In the genomic region with DNA sequence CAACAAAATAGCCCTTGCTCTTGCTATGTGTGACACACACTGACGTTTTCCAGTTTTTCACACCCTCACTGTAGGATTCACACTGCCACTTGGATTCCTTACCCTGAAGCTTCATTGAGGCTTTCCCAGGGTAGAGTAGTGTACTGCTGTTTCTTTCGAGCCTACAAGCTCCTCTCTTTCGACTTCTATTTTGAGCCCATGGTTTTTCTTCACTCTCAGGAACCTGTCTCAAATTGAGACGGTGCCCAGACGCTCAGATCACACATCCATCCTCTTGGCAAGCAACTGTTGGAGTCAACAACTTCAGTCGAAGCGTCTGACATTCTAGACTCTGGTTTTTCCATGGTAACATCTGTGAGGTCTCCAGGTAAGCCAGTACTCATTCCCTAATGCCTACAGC, we compare ENCODE assay signal across 12 mouse cellular contexts. TPM values are rescaled to one million over a fixed set of nuclear protein-coding genes. Genes with fewer than 3 reads are reported as not detected.
DNase-seq lines count a peak whose midpoint lies in the region; ATAC-seq and TF ChIP-seq lines count a peak whose summit lies in the region.
"Had no signal": no experiment of that assay in that cellular context is flagged by ENCODE, and none has a peak within 500 bp of the region (broad histone marks: within the 10 kb centered on the region; RNA-seq: fewer than 3 reads in every experiment).

Gene Atp8a2 (minus strand): TSS at position 296 of the 400 bp plus-strand sequence.

- no peak for TF ChIP-seq CTCF in forebrain, postnatal 0 days (IDR thresholded peaks at IDR 0.05; ENCODE audit: low read depth)

- no peak for DNase-seq in heart, postnatal 25 days (ENCODE audit: low spot score)
- peak; percentile 77 for DNase-seq in brain, adult 2 months (ENCODE audit: low read depth, low spot score)
- peak; percentile 32 for DNase-seq in forebrain, postnatal 0 days
- DNase-seq in left cerebral cortex, postnatal 14 days (ENCODE audit: low spot score in 2 of 2): peak; percentile 27 to 75
- DNase-seq in adrenal gland, postnatal 36 days: no peak
- DNase-seq in liver, embryonic 11.5 days (ENCODE audit: low spot score): no peak
- no peak for DNase-seq in adrenal gland, adult (ENCODE audit: inconsistent age in 2 of 2, low spot score in 1 of 2)
- DNase-seq: embryo, embryonic 11 days; kidney, postnatal 4 days; liver, postnatal 0 days had no signal

- no peak for ATAC-seq in heart, embryonic 13.5 days (ENCODE audit: extremely low read depth, insufficient number of reproducible peaks, low FRiP score, low TSS enrichment)
- ATAC-seq in forebrain, postnatal 0 days: peak; percentile 76
- ATAC-seq in liver, embryonic 11.5 days (replicated peaks; ENCODE audit: low FRiP score): no peak
- ATAC-seq: liver, postnatal 0 days had no signal

- no peak within 1 kb of the TSS for H3K4me3 ChIP-seq in heart, embryonic 13.5 days
- no peak within 1 kb of the TSS for H3K4me3 ChIP-seq in forebrain, postnatal 0 days (ENCODE audit: low read depth, low read length)
- H3K4me3 ChIP-seq in liver, embryonic 11.5 days (ENCODE audit: low read depth, low read length): no peak within 1 kb of the TSS

- H3K4me1 ChIP-seq in heart, embryonic 13.5 days: peaks cover 7% of the 10 kb centered on the region
- no peaks in the 10 kb centered on the region for H3K4me1 ChIP-seq in forebrain, postnatal 0 days (ENCODE audit: insufficient read depth)
- no peaks in the 10 kb centered on the region for H3K4me1 ChIP-seq in liver, embryonic 11.5 days (replicated peaks; ENCODE audit: control insufficient read depth, insufficient read depth, low read length)

- H3K9ac ChIP-seq in heart, embryonic 13.5 days: no peak within 1 kb of the TSS
- no peak within 1 kb of the TSS for H3K9ac ChIP-seq in forebrain, postnatal 0 days
- H3K9ac ChIP-seq in liver, embryonic 11.5 days (ENCODE audit: low read depth, low read length): no peak within 1 kb of the TSS
- H3K9ac ChIP-seq: liver, postnatal 0 days had no signal

- 35% methylated on average over 7 of the region's 7 CpGs for whole genome bisulfite sequencing in heart, embryonic 13.5 days
- 63% methylated on average over 7 of the region's 7 CpGs for WGBS in forebrain, postnatal 0 days
- 73% methylated on average over 7 of the region's 7 CpGs for WGBS in liver, embryonic 11.5 days

- 0 out of 2 replicates have a peak within 1 kb of the TSS, but pooled peaks have one; percentile 0 for H3K27ac ChIP-seq in heart, embryonic 13.5 days (replicated peaks)
- H3K27ac ChIP-seq in forebrain, postnatal 0 days (ENCODE audit: low read depth, low read length): peak within 1 kb of the TSS; percentile 36; the same call in 1 of the 2 replicates
- no peak within 1 kb of the TSS for H3K27ac ChIP-seq in liver, embryonic 11.5 days (ENCODE audit: low read depth, low read length)

- no peak within 1 kb of the TSS for H3K4me2 ChIP-seq in heart, embryonic 13.5 days
- H3K4me2 ChIP-seq in forebrain, postnatal 0 days (ENCODE audit: low read depth): no peak within 1 kb of the TSS
- H3K4me2 ChIP-seq in liver, embryonic 11.5 days: no peak within 1 kb of the TSS

- intact Hi-C loops in heart, postnatal 25 days (cut with DNase I): no loop called here
- intact Hi-C loops in left cerebral cortex, postnatal 14 days (cut with DNase I): no loop called here

- H3K36me3 ChIP-seq in heart, embryonic 13.5 days: no peaks in the 10 kb centered on the region
- H3K36me3 ChIP-seq in forebrain, postnatal 0 days (ENCODE audit: insufficient read depth): no peaks in the 10 kb centered on the region
- no peaks in the 10 kb centered on the region for H3K36me3 ChIP-seq in liver, embryonic 11.5 days (ENCODE audit: control insufficient read depth, insufficient read depth, low read length)

- no peaks in the 10 kb centered on the region for H3K9me3 ChIP-seq in heart, embryonic 13.5 days
- H3K9me3 ChIP-seq in forebrain, postnatal 0 days (ENCODE audit: low read length): no peaks in the 10 kb centered on the region
- no peaks in the 10 kb centered on the region for H3K9me3 ChIP-seq in liver, embryonic 11.5 days (ENCODE audit: control insufficient read depth, low read length)

- H3K27me3 ChIP-seq in heart, embryonic 13.5 days (replicated peaks): no peaks in the 10 kb centered on the region
- no peaks in the 10 kb centered on the region for H3K27me3 ChIP-seq in forebrain, postnatal 0 days (ENCODE audit: insufficient read depth, low read length)
- H3K27me3 ChIP-seq in liver, embryonic 11.5 days (replicated peaks; ENCODE audit: control insufficient read depth, insufficient read depth, low read length): no peaks in the 10 kb centered on the region
- H3K27me3 ChIP-seq: CH12.LX had no signal

RNA-seq across cellular contexts. Expression of gene Atp8a2, which starts in this region (rescaled TPM):
- 6.7 and 7.0 TPM in 2 replicates for polyA plus RNA-seq in heart, embryonic 13.5 days (2015; fragmentation: Nextera tagmentation; extraction: Ambion mirVana)
- total RNA-seq in heart, postnatal 25 days (2021): 1 to 10 TPM; 4.9 to 5.5 TPM
- total RNA-seq in forebrain, postnatal 0 days (2014; rRNA removed): 33.6 and 41.9 TPM in 2 replicates
- 18.3 and 38.0 TPM in 2 replicates for polyA plus RNA-seq in forebrain, postnatal 0 days (2015; fragmentation: Nextera tagmentation; extraction: Ambion mirVana)
- total RNA-seq in left cerebral cortex, postnatal 14 days (2021): 10 to 100 TPM; 79.0 to 85.3 TPM
- total RNA-seq in adrenal gland, postnatal 36 days (2021): 1 to 10 TPM in 1 of 2 experiments, under 1 TPM in 1; 0.99 to 1.9 TPM
- polyA plus RNA-seq in liver, embryonic 11.5 days (2014; fragmentation: Nextera tagmentation; extraction: Ambion mirVana): 2.2 and 2.4 TPM in 2 replicates

Comparison
In these comparisons a context has a peak if more than half of its experiments do, and no peak if none do; other contexts are left out.
1. DNase-seq: peak in brain, adult 2 months (single experiment), forebrain, postnatal 0 days (single experiment) and left cerebral cortex, postnatal 14 days (2 of 2); none in heart, postnatal 25 days (single experiment), adrenal gland, postnatal 36 days (0 of 2), liver, embryonic 11.5 days (single experiment) and adrenal gland, adult (0 of 2).